Mouse (Mus musculus): ENCODE measurements at regions not wholly inside any gene's neighbourhood (a gene's known extent, or its start where the extent isn't known, plus 50 kb on each side); places are given as distances from the start of the nearest gene placed in this dataset.
"Not testable (repeated sequence)": the region's sequence is repeated elsewhere in the genome, so short reads cannot be mapped to it uniquely, and the experiment has no call there.

GRCm38 (mm10) chr12:27960064-27960463 lies 592.1 kb downstream of the Dcdc2c start:
- no peak for DNase-seq

GRCm38 (mm10) chr12:27947646-27948045 lies 604.6 kb downstream of the Dcdc2c start:
- DNase-seq: no peak

- DNase-seq: no peak
These were observed 604.6 kb upstream of the Sox11 start for GRCm38 (mm10) chr12:27946866-27947459.

- no peak for DNase-seq
These were observed 603.0 kb upstream of the Sox11 start for GRCm38 (mm10) chr12:27945411-27945810.

GRCm38 (mm10) chr12:27941053-27941452 lies 598.7 kb upstream of the Sox11 start:
- peak; percentile 45 for DNase-seq

GRCm38 (mm10) chr12:27932382-27933140 lies 590.2 kb upstream of the Sox11 start:
- DNase-seq: peak; percentile 14

GRCm38 (mm10) chr12:27928366-27928963 lies 586.1 kb upstream of the Sox11 start:
- peak; percentile 23 for DNase-seq

- DNase-seq: no peak
These were observed 584.4 kb upstream of the Sox11 start for GRCm38 (mm10) chr12:27926730-27927129.

- DNase-seq: no peak
These were observed 578.2 kb upstream of the Sox11 start for GRCm38 (mm10) chr12:27920607-27921006.

- DNase-seq: peak; percentile 14
These were observed 574.1 kb upstream of the Sox11 start for GRCm38 (mm10) chr12:27916401-27916920.

GRCm38 (mm10) chr12:27909417-27910100 lies 567.2 kb upstream of the Sox11 start:
- no peak for DNase-seq

GRCm38 (mm10) chr12:27896682-27897081 lies 554.3 kb upstream of the Sox11 start:
- not testable (repeated sequence) for DNase-seq

- no peak for DNase-seq
These were observed 539.3 kb upstream of the Sox11 start for GRCm38 (mm10) chr12:27881720-27882119.

- DNase-seq: no peak
These were observed 524.0 kb upstream of the Sox11 start for GRCm38 (mm10) chr12:27866421-27866820.

- DNase-seq: peak; percentile 40
These were observed 507.2 kb upstream of the Sox11 start for GRCm38 (mm10) chr12:27849537-27849936.

- DNase-seq: no peak
These were observed 506.7 kb upstream of the Sox11 start for GRCm38 (mm10) chr12:27849099-27849498.

GRCm38 (mm10) chr12:27848141-27848540 lies 505.8 kb upstream of the Sox11 start:
- no peak for DNase-seq

GRCm38 (mm10) chr12:27847397-27847796 lies 505.0 kb upstream of the Sox11 start:
- no peak for DNase-seq

GRCm38 (mm10) chr12:27844958-27845357 lies 502.6 kb upstream of the Sox11 start:
- no peak for DNase-seq

- no peak for DNase-seq
These were observed 496.6 kb upstream of the Sox11 start for GRCm38 (mm10) chr12:27838955-27839354.

- DNase-seq: no peak
These were observed 496.0 kb upstream of the Sox11 start for GRCm38 (mm10) chr12:27838384-27838783.

GRCm38 (mm10) chr12:27826208-27826607 lies 483.8 kb upstream of the Sox11 start:
- DNase-seq: no peak

- DNase-seq: no peak
These were observed 481.0 kb upstream of the Sox11 start for GRCm38 (mm10) chr12:27823392-27823791.

All from heart, postnatal 4 days (tissue).